In genomic region chr17:27249073-27249472, GRCm38 (mm10) we compare ENCODE assay signal across 18 mouse cellular contexts. TPM values are rescaled to one million over a fixed set of nuclear protein-coding genes. Genes with fewer than 3 reads are reported as not detected.
DNase-seq lines count a peak whose midpoint lies in the region; ATAC-seq and TF ChIP-seq lines count a peak whose summit lies in the region.
"Had no signal": no experiment of that assay in that cellular context is flagged by ENCODE, and none has a peak within 500 bp of the region (broad histone marks: within the 10 kb centered on the region; RNA-seq: fewer than 3 reads in every experiment).

No protein-coding gene starts in this region.

- intact Hi-C loops in heart, postnatal 36 days (cut with DNase I), result no loop called here

- H3K27ac ChIP-seq in cerebellum, adult 2 months (ENCODE audit: insufficient read depth, low read length), result no peak overlapping the region
- H3K27ac ChIP-seq in heart, embryonic 10.5 days, result no peak overlapping the region
- H3K27ac ChIP-seq: embryonic facial prominence, embryonic 13.5 days; forebrain, embryonic 12.5 days; heart, adult 2 months; hindbrain, embryonic 15.5 days had no signal

- DNase-seq in cerebellum, adult 11 months, result peak; percentile 64
- peak; percentile 79 to 80 for DNase-seq in cerebellum, adult 2 months
- DNase-seq in cerebellum, postnatal 10 days, result peak; percentile 88 to 92
- no peak for DNase-seq in heart, postnatal 36 days
- DNase-seq in retina, embryonic 14.5 days (ENCODE audit: low spot score), result no peak
- no peak for DNase-seq in heart, embryonic 10.5 days (ENCODE audit: low spot score)
- DNase-seq: adrenal gland, postnatal 14 days; B cell, adult 2 months; gastrocnemius, postnatal 10 days; heart, adult 2 months had no signal

- H3K27me3 ChIP-seq in cerebellum, adult 2 months (ENCODE audit: control insufficient read depth, insufficient read depth, low read length), result no peaks in the 10 kb centered on the region
- peaks cover 5% of the 10 kb centered on the region; the same call in 1 of the 2 replicates for H3K27me3 ChIP-seq in heart, embryonic 10.5 days (ENCODE audit: insufficient read depth, poor library complexity, severe bottlenecking)
- H3K27me3 ChIP-seq: embryonic facial prominence, embryonic 13.5 days; forebrain, embryonic 12.5 days; heart, embryonic 12.5 days; hindbrain, embryonic 15.5 days had no signal

- no peaks in the 10 kb centered on the region for H3K36me3 ChIP-seq in heart, embryonic 10.5 days
- H3K36me3 ChIP-seq: embryonic facial prominence, embryonic 13.5 days; forebrain, embryonic 12.5 days; heart, embryonic 12.5 days; hindbrain, embryonic 15.5 days had no signal

- no peak for TF ChIP-seq POLR2A in cerebellum, adult 2 months (IDR thresholded peaks at IDR 0.05; ENCODE audit: borderline replicate concordance, insufficient read depth, low read length)

- no peak overlapping the region for H3K4me3 ChIP-seq in cerebellum, adult 2 months (replicated peaks; ENCODE audit: insufficient read depth, low read depth, low read length)
- H3K4me3 ChIP-seq in heart, embryonic 10.5 days, result no peak overlapping the region
- H3K4me3 ChIP-seq: embryonic facial prominence, embryonic 13.5 days; forebrain, embryonic 12.5 days; heart, adult 2 months; heart, embryonic 12.5 days; hindbrain, embryonic 15.5 days had no signal

- H3K4me1 ChIP-seq in cerebellum, adult 2 months (ENCODE audit: control insufficient read depth, insufficient read depth, low read length), result peaks cover 39% of the 10 kb centered on the region
- peaks cover 36% of the 10 kb centered on the region for H3K4me1 ChIP-seq in heart, embryonic 10.5 days

- no peaks in the 10 kb centered on the region for H3K9me3 ChIP-seq in heart, embryonic 10.5 days
- H3K9me3 ChIP-seq: embryonic facial prominence, embryonic 13.5 days; forebrain, embryonic 12.5 days; heart, embryonic 12.5 days; hindbrain, embryonic 15.5 days had no signal

- 9% methylated on average over 3 of the region's 3 CpGs for WGBS in cerebellum, adult 2 months
- 86% methylated on average over 3 of the region's 3 CpGs for WGBS in heart, embryonic 10.5 days

- ATAC-seq in cerebellum, adult (ENCODE audit: insufficient number of reproducible peaks, low FRiP score, low TSS enrichment), result no peak; the same call in 1 of the 2 replicates
- ATAC-seq: CD4-positive, CD25-positive, alpha-beta regulatory T cell, adult 4 months; forebrain, embryonic 16.5 days; intestine, embryonic 16.5 days had no signal

- no peak for TF ChIP-seq CTCF in cerebellum, adult 2 months (IDR thresholded peaks at IDR 0.05; ENCODE audit: borderline replicate concordance, insufficient read depth, low read depth, low read length)

RNA-seq across cellular contexts. Expression of gene Lemd2, which starts 44.8 kb away (rescaled TPM):
- polyA plus RNA-seq in cerebellum, adult 2 months (2012; rRNA removed), result 76.4 and 76.5 TPM in 2 replicates
- 10 to 100 TPM; 29.0 to 29.1 TPM for total RNA-seq in heart, postnatal 36 days (2021)
- polyA plus RNA-seq in heart, embryonic 10.5 days (2016; fragmentation: Nextera tagmentation; extraction: Ambion mirVana), result 11.1 and 14.4 TPM in 2 replicates

Comparison
In these comparisons a context has a peak if more than half of its experiments do, and no peak if none do; other contexts are left out.
1. DNase-seq: peak in cerebellum, adult 11 months (single experiment), cerebellum, adult 2 months (2 of 2) and cerebellum, postnatal 10 days (2 of 2); none in heart, postnatal 36 days (0 of 2), retina, embryonic 14.5 days (single experiment) and heart, embryonic 10.5 days (single experiment).